Comparison of ENCODE assay signal across 10 mouse cellular contexts in genomic region chr2:102866594-102866993, GRCm38 (mm10). TPM values are rescaled to one million over a fixed set of nuclear protein-coding genes. Genes with fewer than 3 reads are reported as not detected.
A peak's percentile ranks its signal among the peaks of the same experiment; 100 is the strongest.
DNase-seq lines count a peak whose midpoint lies in the region; ATAC-seq and TF ChIP-seq lines count a peak whose summit lies in the region.
"Had no signal": no experiment of that assay in that cellular context is flagged by ENCODE, and none has a peak within 500 bp of the region (broad histone marks: within the 10 kb centered on the region; RNA-seq: fewer than 3 reads in every experiment).

No protein-coding gene starts in this region.

- no peaks in the 10 kb centered on the region for H3K9me3 ChIP-seq in lung, embryonic 15.5 days

- TF ChIP-seq CTCF in brain, embryonic 14.5 days (IDR thresholded peaks at IDR 0.05; ENCODE audit: borderline replicate concordance, extremely low read depth, insufficient read depth, insufficient read length), result no peak

- H3K27ac ChIP-seq in lung, embryonic 15.5 days, result peak overlapping the region; percentile 47

- H3K36me3 ChIP-seq in lung, embryonic 15.5 days, result no peaks in the 10 kb centered on the region

- peak; percentile 56 to 63 for DNase-seq in cerebellum, postnatal 10 days
- DNase-seq in lung, postnatal 36 days, result no peak
- DNase-seq in brain, embryonic 14.5 days (ENCODE audit: low read depth), result peak; percentile 44
- peak; percentile 42 for DNase-seq in lung, postnatal 14 days
- DNase-seq in layer of hippocampus, postnatal 14 days (ENCODE audit: low spot score in 2 of 2), result no peak
- DNase-seq: gastrocnemius, postnatal 10 days; kidney, adult 8-10 months had no signal

- 4% methylated on average over 1 of the region's 1 CpGs for WGBS in lung, embryonic 15.5 days

- no peak overlapping the region for H3K9ac ChIP-seq in lung, embryonic 15.5 days

- no peaks in the 10 kb centered on the region for H3K27me3 ChIP-seq in lung, embryonic 15.5 days

- TF ChIP-seq POLR2A in brain, embryonic 14.5 days (IDR thresholded peaks at IDR 0.05; ENCODE audit: borderline replicate concordance, extremely low read depth, insufficient read depth, insufficient read length, poor library complexity, severe bottlenecking), result no peak

- H3K4me1 ChIP-seq in lung, embryonic 15.5 days, result peaks cover 12% of the 10 kb centered on the region

- H3K4me3 ChIP-seq in lung, embryonic 15.5 days, result no peak overlapping the region

- no peak overlapping the region for H3K4me2 ChIP-seq in lung, embryonic 15.5 days

- ATAC-seq in cerebellum, adult (ENCODE audit: insufficient number of reproducible peaks, low FRiP score, low TSS enrichment), result no peak
- ATAC-seq in lung, embryonic 15.5 days (ENCODE audit: borderline replicate concordance, extremely low read depth, low FRiP score, low TSS enrichment), result no peak; the same call in 1 of the 2 replicates
- ATAC-seq in megakaryocyte-erythroid progenitor cell, adult 5-6 weeks (replicated peaks; ENCODE audit: low FRiP score, low TSS enrichment, poor library complexity, severe bottlenecking), result no peak

RNA-seq across cellular contexts. Expression of gene Cd44, which starts 34.9 kb away (rescaled TPM):
- 30.0 and 30.9 TPM in 2 replicates for polyA plus RNA-seq in lung, embryonic 15.5 days (2015; fragmentation: Nextera tagmentation; extraction: Ambion mirVana)
- polyA plus RNA-seq in brain, embryonic 14.5 days (2012; rRNA removed), result 2.8 and 4.1 TPM in 2 replicates
- total RNA-seq in megakaryocyte-erythroid progenitor cell, adult 5-6 weeks (2014; fragmentation: Nextera tagmentation), result 111 and 112 TPM in 2 replicates
- 124 and 143 TPM in 2 replicates for total RNA-seq in megakaryocyte-erythroid progenitor cell, adult 5-6 weeks (2017)
- total RNA-seq in layer of hippocampus, postnatal 14 days (2021), result 1 to 10 TPM; 5.4 to 6.3 TPM

Comparison
In these comparisons a context has a peak if more than half of its experiments do, and no peak if none do; other contexts are left out.
1. DNase-seq: peak in cerebellum, postnatal 10 days (2 of 2), brain, embryonic 14.5 days (single experiment) and lung, postnatal 14 days (single experiment); none in lung, postnatal 36 days (single experiment) and layer of hippocampus, postnatal 14 days (0 of 2).
2. RNA of gene Cd44, which starts 34.9 kb away (total RNA-seq): 111 to 143 TPM in megakaryocyte-erythroid progenitor cell, adult 5-6 weeks; 5.4 to 6.3 TPM in layer of hippocampus, postnatal 14 days; every median in the first group is over 10 times any median in the second.